Mouse (Mus musculus) cerebral cortex, adult 2 months (tissue): ENCODE measurements around the gene Psmb8.

Experiments
- WGBS: fragments of 180-500 bp; shearing (Covaris S2); methylation state at CpG from one replicate; pipeline ENCODE4 v1.1.7; 2018; 5-methylcytosine and 5-hydroxymethylcytosine counted together

The Psmb8 gene

DNA sequence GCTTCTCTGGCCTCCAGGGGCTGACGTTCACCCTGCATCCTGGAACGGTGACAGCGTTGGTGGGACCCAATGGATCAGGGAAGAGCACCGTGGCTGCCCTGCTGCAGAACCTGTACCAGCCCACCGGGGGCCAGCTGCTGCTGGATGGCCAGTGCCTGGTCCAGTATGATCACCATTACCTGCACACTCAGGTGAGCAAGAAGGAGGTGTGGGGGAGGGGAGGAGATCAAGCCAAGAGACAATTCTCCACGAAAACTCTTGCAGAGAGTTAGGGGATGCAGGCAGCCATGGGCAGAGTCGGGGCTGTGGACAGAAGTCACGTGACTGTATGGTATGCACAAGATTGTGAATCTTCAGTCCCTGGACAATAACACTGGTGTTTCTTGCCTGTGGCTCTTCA is 4.1 kb upstream of the Psmb8 start:
- WGBS = 63% methylated on average over 8 of the region's 8 CpGs

DNA sequence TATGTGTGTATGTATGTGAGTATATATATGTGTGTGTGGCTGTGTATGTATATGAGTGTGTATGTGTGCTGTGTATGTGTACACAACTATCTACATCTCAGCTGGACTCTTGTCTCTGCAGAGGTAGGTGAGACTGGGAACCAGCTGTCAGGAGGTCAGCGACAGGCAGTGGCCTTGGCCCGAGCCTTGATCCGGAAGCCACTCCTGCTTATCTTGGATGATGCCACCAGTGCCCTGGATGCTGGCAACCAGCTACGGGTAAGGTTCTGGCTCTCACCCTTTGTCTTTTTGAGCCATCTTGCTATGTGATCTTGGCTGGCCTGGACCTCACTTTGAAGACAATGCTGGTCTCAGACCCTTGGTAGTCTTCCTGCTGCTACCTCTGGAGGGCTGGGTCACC is 2.8 kb upstream of the Psmb8 start:
- WGBS = 86% methylated on average over 4 of the region's 4 CpGs

DNA sequence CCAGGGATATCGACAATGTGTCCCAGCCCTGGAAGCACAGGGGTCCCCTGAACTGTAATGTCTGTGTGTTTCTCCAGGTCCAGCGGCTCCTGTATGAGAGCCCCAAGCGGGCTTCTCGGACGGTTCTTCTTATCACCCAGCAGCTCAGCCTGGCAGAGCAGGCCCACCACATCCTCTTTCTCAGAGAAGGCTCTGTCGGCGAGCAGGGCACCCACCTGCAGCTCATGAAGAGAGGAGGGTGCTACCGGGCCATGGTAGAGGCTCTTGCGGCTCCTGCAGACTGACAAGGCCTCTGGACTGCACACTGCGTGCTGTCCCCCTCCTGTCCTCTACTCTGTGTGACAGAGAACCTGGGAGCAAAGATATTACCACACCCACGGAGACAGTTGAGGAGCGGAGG is 1.0 kb upstream of the Psmb8 start:
- 61% methylated on average over 12 of the region's 12 CpGs for WGBS

- WGBS = 1% methylated on average over 32 of the region's 32 CpGs
These were observed 491 bp downstream of the Psmb8 start for GRCm38 (mm10) chr17:34197904-34198520.

DNA sequence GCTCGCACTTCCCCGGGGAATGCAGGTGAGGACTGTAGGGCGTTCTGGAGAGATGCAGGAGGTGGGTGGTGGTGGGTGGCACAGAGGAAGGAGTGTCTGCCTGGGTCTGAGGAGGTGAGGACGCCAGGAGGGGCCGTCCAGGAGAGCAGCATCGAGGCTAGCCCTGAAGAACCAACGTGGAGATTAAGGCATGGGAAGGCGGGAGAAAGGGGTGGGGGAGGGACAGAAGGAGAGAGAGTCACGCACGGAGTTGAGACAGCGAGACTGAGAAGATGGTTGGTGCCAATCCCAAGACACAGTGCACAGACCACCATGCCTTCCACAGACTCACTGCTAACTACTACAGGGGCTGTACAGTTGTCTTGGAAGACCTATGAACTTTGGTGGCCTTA is 996 bp downstream of the Psmb8 start:
- WGBS = 13% methylated on average over 11 of the region's 11 CpGs

GRCm38 (mm10) chr17:34199050-34199619 is 1.6 kb downstream of the Psmb8 start:
- 78% methylated on average over 12 of the region's 12 CpGs for WGBS

DNA sequence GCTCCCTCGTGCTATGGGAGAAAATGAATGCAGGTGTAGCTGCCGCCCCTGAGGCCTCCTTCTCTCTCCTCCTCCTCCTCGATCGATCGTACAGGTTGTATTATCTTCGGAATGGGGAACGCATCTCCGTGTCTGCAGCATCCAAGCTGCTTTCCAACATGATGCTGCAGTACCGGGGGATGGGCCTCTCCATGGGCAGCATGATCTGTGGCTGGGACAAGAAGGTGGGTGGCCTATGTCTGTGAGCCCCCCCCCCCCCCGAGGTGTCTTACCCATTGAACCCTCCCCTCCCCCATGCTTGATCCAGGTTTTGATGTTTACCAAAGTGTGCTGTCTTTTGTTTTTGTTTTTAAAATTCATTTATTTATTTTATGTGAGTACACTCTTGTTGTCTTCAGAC is 2.5 kb downstream of the Psmb8 start:
- 88% methylated on average over 10 of the region's 10 CpGs for WGBS

GRCm38 (mm10) chr17:34200772-34201505 is 3.4 kb downstream of the Psmb8 start:
- WGBS = 93% methylated on average over 16 of the region's 16 CpGs

- 86% methylated on average over 7 of the region's 7 CpGs for WGBS
These were observed 4.1 kb downstream of the Psmb8 start for GRCm38 (mm10) chr17:34201506-34202055.

DNA sequence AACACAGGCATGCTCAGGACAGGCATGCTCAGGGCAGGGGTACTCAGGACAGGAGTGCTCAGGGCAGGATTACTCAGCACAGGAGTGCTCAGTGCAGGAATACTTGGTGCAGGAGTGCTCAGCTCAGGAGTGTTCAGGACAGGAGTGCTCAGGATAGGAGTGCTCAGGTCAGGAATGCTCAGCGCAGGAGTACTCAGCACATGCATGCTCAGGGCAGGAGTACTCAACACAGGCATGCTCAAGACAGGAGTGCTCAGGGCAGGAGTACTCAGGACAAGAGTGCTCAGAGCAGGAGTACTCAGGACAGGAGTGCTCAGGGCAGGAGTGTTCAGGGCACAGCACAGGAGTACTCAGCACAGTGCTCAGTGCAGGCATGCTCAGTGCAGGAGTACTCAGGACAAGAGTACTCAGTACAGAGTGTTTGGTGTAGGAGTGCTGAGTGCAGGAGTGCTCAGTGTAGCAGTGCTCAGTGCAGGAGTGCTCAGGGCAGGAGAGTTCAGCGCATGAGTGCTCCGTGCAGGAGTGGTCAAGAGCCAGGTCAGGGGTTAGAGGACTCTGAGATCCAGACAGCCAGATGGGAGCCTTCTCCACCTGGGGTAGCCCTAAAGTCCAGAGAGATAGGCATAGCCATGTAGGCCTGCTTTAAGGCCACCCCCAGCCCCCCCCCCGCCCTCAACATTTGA is 5.4 kb downstream of the Psmb8 start:
- 87% methylated on average over 4 of the region's 4 CpGs for WGBS

DNA sequence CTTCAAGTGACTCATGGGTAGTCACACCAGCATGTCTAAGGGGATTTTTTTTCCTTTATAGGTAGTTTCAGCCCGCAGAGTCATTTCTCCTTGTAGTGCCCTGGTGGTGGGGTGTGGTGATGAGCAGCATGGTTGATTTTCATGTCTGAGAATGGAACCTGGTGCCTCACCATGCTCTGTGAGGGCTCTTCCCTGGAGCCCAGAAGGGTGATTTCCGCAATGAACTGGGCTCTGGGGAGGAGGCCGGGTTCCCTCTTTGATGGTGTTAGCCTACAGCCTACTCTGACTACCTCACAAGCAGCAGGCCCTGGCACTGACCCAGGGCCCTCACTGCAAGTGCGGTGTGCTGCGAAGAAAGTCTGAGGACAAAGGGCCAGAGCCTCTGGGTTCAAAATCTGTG is 5.9 kb downstream of the Psmb8 start, which contains the start of gene Tap2:
Tap2 (plus strand) TSS at position 84 of the 400 bp plus-strand sequence.
- WGBS = 70% methylated on average over 5 of the region's 5 CpGs

DNA sequence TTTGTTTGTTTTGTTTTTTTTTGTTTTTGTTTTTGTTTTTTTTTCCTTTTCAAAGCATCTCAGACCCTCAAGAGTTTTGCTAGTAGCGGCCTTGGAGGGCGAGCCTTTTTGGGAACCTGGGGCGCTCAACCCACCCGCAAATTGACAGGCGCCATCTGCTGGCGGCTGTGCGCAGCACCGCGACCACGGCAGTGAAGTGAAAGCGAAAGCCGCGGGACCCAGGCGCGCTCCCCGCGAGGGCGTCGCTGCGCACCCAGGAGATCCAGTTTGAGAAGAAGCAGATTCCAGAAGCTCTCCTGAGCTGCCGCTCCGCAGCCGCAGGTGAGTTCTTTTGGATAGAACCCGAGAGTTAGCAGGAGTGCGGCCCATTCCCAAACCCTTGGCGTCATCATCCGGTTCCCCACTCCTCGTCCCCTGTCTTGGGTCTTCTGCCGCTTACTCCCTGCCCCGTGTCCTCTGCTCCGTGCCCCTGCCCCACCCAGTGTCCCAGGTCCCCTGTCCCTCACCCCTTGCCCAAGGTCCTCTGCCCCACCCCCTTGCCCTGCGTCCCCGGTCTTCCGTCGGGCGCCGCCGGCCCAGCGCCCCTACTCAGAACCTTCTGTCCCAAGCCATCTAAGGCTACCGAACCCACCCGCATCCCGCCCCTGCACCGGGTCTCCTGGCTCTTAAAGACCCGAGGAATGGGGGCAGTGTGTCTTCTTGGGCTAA is 6.9 kb downstream of the Psmb8 start:
- under 1% methylated on average over 44 of the region's 44 CpGs for WGBS

DNA sequence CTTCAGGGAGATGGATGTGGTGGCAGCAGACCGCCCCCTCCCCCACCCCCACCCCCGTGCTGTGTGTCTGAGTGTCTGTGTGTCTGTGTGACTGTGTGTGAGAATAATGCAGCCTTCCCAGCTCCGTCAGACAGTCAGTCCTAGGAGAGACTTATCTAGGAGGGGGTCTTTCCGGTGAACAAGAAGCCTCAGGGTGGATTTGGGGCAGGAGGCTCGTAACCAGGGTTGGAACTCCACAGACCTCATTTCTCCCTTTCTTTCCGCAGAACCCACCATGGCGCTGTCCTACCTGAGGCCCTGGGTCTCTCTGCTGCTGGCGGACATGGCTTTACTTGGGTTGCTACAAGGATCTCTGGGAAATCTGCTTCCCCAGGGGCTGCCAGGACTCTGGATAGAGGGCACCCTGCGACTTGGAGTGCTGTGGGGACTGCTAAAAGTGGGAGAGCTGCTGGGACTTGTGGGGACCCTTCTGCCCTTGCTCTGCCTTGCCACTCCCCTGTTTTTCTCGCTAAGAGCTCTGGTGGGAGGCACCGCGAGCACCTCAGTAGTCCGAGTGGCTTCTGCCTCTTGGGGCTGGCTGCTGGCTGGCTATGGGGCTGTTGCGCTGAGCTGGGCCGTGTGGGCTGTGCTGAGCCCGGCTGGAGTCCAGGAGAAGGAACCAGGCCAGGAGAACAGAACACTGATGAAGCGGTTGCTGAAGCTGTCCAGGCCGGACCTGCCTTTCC is 7.7 kb downstream of the Psmb8 start:
- 21% methylated on average over 18 of the region's 18 CpGs for WGBS

GRCm38 (mm10) chr17:34205746-34206176 is 8.2 kb downstream of the Psmb8 start:
- 29% methylated on average over 9 of the region's 9 CpGs for WGBS

- WGBS = 89% methylated on average over 5 of the region's 5 CpGs
These were observed 9.2 kb downstream of the Psmb8 start for GRCm38 (mm10) chr17:34206731-34207130.

GRCm38 (mm10) chr17:34207456-34207855 is 9.9 kb downstream of the Psmb8 start:
- 84% methylated on average over 3 of the region's 3 CpGs for whole genome bisulfite sequencing

- 95% methylated on average over 9 of the region's 9 CpGs for WGBS
These were observed 10.3 kb downstream of the Psmb8 start for GRCm38 (mm10) chr17:34207866-34208265.

- WGBS = 40% methylated on average over 10 of the region's 10 CpGs
These were observed 10.9 kb downstream of the Psmb8 start for GRCm38 (mm10) chr17:34208421-34208820.

DNA sequence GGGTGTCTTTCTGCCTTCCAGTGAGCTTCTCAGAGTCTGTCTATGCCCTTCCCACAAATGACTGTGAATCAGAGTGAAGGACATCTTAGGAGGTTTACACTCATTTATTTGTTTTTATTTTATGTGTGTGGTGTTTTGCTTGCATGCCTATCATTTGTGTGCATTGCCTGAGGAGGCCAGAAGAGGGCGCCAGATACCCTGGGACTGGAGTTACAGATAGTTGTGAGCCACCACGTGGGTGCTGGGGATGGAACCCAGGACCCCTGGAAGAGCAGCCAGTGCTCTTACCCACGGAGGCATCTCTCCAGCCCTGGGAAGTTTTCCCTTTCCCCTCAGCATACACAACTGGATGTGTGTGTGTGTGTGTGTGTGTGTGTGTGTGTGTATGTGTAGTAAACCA is 12.2 kb downstream of the Psmb8 start:
- WGBS = 54% methylated on average over 3 of the region's 3 CpGs

DNA sequence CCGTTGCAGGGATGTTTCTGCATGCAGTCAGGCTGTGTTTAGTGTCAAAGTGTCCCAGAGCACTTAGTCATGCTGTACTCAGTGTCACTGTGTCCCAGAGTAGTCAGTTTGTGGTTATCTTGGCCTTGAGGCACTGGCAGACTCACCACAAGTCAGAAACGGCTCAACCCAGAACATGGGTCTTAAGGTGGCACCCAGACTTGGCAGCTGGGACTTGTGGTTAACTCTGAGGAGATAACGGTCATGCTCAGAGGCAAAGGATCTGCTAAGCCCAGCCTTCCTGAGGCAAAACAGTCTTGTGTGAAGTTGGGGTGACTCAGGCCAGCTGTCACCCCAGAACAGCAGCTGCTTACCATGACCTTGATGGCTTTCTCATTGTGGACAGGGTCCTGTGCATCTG is 13.1 kb downstream of the Psmb8 start:
- WGBS = 85% methylated on average over 3 of the region's 3 CpGs
